Comparison of ENCODE assay signal across 19 mouse cellular contexts in genomic region chr7:128285060-128285459, GRCm38 (mm10). TPM values are rescaled to one million over a fixed set of nuclear protein-coding genes. Genes with fewer than 3 reads are reported as not detected.
"Had no signal": no experiment of that assay in that cellular context is flagged by ENCODE, and none has a peak within 500 bp of the region (broad histone marks: within the 10 kb centered on the region; RNA-seq: fewer than 3 reads in every experiment).

No protein-coding gene starts in this region.

- H3K9me3 ChIP-seq: limb, embryonic 12.5 days; neural tube, embryonic 13.5 days had no signal

- H3K27me3 ChIP-seq: limb, embryonic 12.5 days; neural tube, embryonic 13.5 days had no signal

- H3K27ac ChIP-seq: layer of hippocampus, adult 2 months; limb, embryonic 12.5 days; neural tube, embryonic 13.5 days had no signal

- ATAC-seq: midbrain, embryonic 16.5 days had no signal

- H3K4me3 ChIP-seq: layer of hippocampus, adult 2 months; limb, embryonic 12.5 days; neural tube, embryonic 13.5 days had no signal

- H3K9ac ChIP-seq: limb, embryonic 12.5 days; lung, embryonic 14.5 days; neural tube, embryonic 13.5 days had no signal

- H3K4me2 ChIP-seq: limb, embryonic 12.5 days; lung, embryonic 14.5 days; midbrain, embryonic 11.5 days; neural tube, embryonic 13.5 days had no signal

- DNase-seq: kidney, adult 18-20 months; kidney, postnatal 10 days; kidney, postnatal 4 days; lung, embryonic 14.5 days; lung, postnatal 10 days; retina, postnatal 1 day; right cerebral cortex, postnatal 4 days; spleen, adult 18-20 months; thymus, adult 18-20 months; thymus, postnatal 14 days had no signal

RNA-seq across cellular contexts. Expression of gene Slc5a2, which starts 19.6 kb away (rescaled TPM):
- total RNA-seq: layer of hippocampus, adult 2 months; layer of hippocampus, postnatal 10 days; left cerebral cortex, postnatal 36 days; liver, adult 2 months; megakaryocyte, adult 5-6 weeks had no signal
- polyA plus RNA-seq: limb, embryonic 12.5 days; liver, adult 2 months; midbrain, embryonic 16.5 days; neural tube, embryonic 13.5 days had no signal
